Mouse (Mus musculus) brain, embryonic 14.5 days (tissue): Measurements from ENCODE around the gene Zfp418.

Experiments used
- CTCF ChIP-seq: fragments of 200-500 bp; IDR thresholded peaks from 2 replicates; pipeline ENCODE4 v1.5.1; 2012; ENCODE audit warnings: inconsistent platforms, mild to moderate bottlenecking, moderate library complexity, borderline replicate concordance; ENCODE audit not compliant: insufficient read depth, insufficient read length; ENCODE audit errors: extremely low read depth
- POLR2A ChIP-seq: fragments of 200-500 bp; IDR thresholded peaks from 2 replicates; pipeline ENCODE4 v1.6.1; 2012; ENCODE audit warnings: mild to moderate bottlenecking, inconsistent platforms, borderline replicate concordance; ENCODE audit not compliant: poor library complexity, insufficient read depth, insufficient read length, severe bottlenecking; ENCODE audit errors: extremely low read depth

GRCm38 (mm10) chr7:7185897-7186296 is 14.8 kb downstream of the Zfp418 start:
- TF ChIP-seq CTCF (no peak), POLR2A (no peak)
